Mouse (Mus musculus) ovary, postnatal 36 days (tissue): ENCODE measurements at regions not wholly inside any gene's neighbourhood (a gene's known extent, or its start where the extent isn't known, plus 50 kb on each side); places are given as distances from the start of the nearest gene placed in this dataset.

Source experiments
- DNase-seq: peaks from one replicate; pipeline ENCODE4 v3.0.0; 2022; ENCODE audit warnings: low spot score, mixed read lengths

DNA sequence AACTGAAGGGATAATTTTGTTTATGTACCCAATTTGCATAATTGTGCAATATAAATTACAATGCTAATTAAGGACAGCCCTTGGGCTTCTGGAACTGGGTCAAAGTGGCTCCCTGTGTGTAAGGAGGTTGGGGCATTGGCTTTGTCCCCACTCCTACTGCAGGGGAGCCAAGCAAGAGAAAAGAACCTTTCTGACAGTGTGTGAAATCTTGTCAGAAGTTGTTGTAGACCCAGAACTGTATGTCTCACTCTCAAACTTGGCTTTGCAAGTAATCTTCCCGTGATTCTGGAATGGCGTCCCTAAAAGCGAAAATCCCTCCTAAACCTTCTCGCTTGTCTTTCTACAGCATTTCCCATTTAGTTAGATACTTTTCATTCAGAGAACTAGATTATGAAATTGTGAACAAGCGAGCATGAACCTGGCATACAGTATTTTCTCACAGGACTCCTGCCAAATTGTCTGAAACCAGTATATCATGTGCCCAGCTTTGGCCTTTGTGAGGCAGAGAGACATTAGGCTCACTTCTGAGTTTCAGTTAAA lies 83.8 kb upstream of the Gm11146 start:
- DNase-seq = no peak

- DNase-seq = no peak
These were observed 82.6 kb upstream of the Gm11146 start for GRCm38 (mm10) chr16:77684521-77684920.

- no peak for DNase-seq
These were observed 77.3 kb upstream of the Gm11146 start for GRCm38 (mm10) chr16:77679234-77679633.

DNA sequence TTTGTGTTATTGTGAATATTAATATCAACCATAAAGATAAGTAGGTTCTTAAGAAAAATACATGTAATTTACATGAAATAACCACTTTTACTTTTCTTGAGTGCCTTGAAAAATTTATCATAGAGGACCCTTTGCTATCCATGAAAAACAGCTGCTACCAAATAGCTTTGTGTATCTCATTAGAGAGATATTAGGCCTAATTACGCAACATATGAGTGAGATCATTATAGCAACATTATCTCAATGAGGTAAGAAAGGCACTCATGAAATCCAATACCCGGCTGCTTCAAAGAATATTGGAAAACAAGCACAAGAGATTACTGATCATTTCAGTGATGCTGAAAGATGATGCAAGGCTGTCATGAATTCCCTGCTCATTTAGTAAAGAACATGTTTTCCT lies 74.9 kb upstream of the Gm11146 start:
- DNase-seq = no peak

- no peak for DNase-seq
These were observed 74.1 kb upstream of the Gm11146 start for GRCm38 (mm10) chr16:77675885-77676597.

DNA sequence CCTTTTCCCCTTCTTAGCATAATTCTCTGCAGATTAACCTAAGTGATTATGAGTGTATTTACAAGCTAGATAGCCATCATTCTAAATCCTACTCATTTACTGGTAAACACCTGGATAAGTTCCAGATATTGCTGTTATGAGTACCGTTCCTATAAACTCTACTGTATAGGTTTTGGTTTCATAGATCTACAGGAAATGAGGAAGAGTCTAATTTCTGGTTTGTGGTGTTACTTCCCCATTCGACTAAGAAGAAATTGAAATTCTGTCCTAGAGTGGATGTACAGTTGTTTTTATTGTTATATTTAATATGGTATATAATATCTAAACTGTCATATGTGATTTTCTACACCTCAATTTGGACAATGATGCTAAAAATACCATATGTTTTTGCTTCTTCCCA lies 69.4 kb upstream of the Gm11146 start:
- DNase-seq = no peak

DNA sequence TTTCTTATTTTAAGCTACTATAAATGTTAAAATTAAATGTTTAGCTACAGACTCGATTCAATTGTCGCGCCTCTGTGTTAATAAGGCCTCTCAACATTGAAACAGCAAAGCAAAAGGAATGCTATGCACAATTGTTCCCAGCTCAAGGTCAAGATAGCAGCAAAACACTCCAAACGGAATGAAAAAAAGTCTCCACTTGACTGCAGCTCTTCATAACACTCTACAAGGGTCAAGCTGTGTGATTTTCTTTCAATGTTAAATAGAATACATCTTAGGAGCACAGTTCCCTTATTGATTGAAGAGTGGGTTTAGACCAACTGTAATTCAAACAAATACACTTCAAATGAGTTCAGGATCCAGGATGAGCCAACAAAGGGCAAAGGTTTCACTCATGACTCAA lies 63.9 kb upstream of the Gm11146 start:
- DNase-seq = no peak

GRCm38 (mm10) chr16:77662107-77662518 lies 60.2 kb upstream of the Gm11146 start:
- no peak for DNase-seq

GRCm38 (mm10) chr16:77653306-77653705 lies 51.4 kb upstream of the Gm11146 start:
- DNase-seq = no peak
